Mouse (Mus musculus): Measurements from ENCODE around the gene Srsf12.

Gene Srsf12

DNA sequence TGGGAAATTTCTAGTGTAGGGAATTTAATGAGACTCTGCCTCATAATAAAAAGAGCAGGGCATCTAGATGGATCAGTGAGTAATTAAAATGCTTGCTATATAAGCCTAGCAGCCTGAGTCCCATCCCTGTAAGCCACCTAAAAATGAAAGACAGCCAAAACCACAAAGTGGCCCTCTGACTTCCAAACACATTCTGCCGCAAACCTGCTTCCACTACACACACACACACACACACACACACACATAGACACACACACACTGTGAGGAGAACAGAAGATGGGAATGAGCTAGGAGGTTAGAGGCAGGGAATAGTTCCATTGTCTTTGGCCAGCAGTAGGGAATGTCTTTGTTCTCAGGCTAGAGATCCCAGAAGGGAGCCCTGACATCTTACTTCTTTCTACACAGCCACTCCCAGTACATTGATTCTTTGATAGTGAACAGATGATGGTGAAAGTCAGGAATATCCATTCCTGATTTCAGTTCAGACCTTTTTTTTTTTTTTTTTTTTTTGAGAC, 41.0 kb downstream of the Srsf12 start:
- CTCF ChIA-PET = no interaction called here

DNA sequence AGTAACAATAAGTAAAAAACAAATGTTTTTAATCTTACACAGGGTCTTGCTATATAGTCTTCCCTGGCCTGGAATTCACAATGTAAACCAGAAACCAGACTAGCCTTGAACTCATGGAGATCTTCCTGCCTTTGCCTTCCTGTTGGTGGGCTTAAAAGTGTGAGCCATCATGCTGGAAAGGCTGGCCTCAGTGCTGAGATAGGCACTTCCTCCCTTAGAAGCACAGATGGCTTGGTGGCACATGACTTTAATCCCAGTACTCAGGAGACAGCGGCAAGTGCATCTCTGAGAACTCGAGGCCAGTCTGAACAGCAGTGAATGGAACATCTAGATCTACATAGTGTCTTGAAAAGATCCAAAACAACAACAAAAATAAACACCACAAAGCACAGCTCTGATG, 42.1 kb downstream of the Srsf12 start:
- CTCF ChIA-PET = interaction anchor here (0.5 kb wide), 1 partner anchor 142 kb away, joined by 8 read pairs; no protein-coding TSS in a partner anchor

DNA sequence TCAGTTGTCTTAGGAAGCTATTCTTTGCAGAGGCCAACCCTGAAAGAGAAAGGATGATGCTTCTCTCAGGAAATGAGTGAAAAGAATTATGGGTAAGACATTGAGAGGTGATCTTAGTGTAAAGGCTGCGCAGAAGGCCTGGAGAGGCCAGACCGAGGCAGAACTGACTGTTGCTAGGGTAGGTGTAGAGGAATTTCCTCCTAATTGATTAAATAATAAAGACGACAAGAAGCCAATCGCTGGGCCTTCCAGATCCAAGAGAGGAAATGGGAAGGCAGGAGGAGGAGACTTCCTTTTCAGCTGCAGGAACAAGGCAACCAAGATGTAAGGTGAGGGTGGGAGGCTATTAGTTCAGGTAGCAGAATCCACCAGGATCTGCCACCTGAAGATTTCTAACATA, 45.9 kb downstream of the Srsf12 start:
- CTCF ChIA-PET = no interaction called here

DNA sequence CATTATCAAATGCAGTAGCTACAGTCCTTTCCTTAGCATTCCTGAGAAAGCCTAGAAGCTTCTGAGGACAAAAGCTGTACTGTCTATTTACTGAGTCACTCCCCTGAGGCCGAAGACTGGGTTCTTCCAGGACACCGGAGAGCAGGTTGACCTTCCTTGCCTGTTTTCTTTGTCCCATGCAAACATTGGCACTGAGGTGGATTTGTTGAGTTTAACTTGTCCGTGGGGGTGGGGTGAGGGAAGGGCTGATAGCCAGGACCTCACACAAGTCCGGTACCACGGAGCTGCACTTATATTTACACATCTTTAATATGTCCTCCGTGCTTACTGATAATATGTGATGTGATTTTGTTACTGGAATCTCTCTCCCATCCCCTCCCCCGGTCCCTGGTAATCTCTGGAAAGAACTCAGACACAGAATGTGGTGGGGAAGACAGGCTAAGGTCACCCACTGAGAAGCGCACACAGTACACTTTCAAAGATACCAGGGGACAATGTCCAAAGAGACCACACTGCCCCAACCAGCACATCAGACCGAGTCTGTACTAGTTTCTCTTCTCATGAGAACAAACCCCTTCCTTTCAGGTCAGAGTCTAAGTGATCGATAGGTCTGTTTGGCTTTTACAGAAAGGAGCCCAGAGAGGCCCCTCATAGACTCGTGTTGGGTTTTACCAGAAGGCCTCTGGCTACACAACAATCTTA, 48.6 kb downstream of the Srsf12 start:
- CTCF ChIA-PET = no interaction called here

DNA sequence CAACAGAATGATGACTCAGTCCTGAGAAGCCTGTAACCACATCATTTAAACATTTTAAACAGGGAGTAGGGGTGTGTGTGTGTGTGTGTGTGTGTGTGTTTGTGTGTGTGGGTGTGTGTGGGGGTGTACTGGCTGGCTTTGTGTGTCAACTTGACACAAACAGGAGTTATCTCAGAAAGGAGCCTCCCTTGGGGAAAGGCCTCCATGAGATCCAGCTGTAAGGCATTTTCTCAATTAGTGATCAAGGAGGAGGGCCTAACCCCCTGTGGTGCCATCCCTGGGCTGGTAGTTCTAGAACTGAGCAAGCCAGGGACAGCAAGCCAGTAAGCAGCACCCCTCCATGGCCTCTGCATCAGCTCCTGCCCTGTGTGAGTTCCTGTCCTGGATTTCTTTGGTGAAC, 51.5 kb downstream of the Srsf12 start:
- CTCF ChIA-PET = interaction anchor here (0.6 to 0.8 kb wide), 2 partner anchors 15 to 972 kb away, joined by 4 to 18 read pairs; no protein-coding TSS in a partner anchor

DNA sequence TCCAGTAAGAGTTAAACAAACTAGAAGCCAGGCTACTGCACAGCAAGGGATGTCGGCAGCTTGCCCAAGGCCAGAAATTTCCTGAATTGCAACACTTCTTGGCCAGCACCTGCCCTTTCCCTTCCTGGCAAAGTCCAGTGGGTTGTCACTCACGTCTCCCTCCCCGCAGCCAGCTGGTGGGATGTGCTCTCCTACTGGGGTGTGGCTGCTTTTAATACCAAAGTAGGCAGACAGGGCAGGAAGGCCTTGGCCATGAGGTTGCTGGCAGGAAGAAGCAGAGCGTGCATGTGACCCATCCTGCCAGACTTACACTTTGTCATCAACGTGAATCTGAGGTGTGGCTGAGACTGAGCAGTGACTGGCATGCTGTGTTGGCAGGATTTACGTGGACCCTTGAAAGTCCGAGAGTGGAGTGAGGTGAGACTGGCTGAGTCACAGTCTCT, 52.5 kb downstream of the Srsf12 start:
- CTCF ChIA-PET = no interaction called here

DNA sequence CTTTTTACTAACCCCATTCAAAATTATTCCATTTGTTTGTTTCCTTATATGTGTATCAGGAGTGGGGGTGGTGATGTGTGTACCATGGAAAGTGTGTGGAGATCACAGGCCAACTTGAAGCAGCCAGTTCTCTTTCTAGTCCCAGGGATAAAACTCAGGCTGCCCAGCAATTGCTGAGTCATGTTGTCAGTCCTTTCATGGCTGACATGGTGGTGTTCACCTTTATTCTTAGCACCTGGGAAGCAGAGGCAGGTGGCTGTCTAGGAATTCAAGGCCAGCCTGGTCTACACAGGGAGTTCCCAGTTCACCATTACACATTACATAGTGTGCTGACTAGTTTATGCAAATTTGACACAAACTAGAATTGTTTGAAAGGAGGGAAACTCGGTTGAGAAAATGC, 54.1 kb downstream of the Srsf12 start:
- CTCF ChIA-PET = interaction anchor here (0.6 kb wide), 1 partner anchor 639 kb away, joined by 4 read pairs; no protein-coding TSS in a partner anchor

DNA sequence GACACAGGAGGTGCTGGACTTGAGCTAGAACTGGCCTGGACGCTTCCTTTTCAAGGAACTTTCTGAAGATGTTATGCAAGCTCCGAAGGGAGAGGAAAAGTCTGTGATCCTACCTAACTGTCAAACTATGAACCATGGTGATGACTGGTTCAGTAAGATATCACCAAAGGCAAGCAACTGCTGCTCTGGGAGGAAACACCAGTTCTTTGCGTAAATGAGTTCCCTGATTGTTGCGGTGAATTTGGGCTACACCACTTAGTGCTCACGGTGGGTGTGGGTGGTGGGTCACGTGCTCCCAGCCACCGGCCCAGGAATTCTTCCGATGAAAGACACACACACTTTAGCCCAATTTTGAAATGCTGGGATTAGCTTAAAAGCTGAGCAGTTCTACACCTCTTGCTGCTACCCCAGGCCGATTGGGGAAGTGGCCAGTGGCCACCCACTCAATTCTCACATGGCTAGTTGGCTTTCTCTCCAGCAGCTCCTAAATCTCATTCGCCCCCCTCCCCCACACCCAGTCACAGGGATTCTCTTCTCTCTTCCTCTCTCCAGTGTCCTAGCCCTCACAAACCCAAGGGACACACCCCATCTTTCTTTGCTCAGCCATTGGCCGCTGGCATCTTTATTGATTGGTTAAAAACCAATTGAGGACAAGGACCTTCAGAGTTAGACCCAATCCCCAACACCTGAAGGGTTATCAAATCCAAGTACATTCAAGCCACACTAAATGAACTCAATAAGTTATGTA, 56.4 kb downstream of the Srsf12 start:
- CTCF ChIA-PET = no interaction called here

DNA sequence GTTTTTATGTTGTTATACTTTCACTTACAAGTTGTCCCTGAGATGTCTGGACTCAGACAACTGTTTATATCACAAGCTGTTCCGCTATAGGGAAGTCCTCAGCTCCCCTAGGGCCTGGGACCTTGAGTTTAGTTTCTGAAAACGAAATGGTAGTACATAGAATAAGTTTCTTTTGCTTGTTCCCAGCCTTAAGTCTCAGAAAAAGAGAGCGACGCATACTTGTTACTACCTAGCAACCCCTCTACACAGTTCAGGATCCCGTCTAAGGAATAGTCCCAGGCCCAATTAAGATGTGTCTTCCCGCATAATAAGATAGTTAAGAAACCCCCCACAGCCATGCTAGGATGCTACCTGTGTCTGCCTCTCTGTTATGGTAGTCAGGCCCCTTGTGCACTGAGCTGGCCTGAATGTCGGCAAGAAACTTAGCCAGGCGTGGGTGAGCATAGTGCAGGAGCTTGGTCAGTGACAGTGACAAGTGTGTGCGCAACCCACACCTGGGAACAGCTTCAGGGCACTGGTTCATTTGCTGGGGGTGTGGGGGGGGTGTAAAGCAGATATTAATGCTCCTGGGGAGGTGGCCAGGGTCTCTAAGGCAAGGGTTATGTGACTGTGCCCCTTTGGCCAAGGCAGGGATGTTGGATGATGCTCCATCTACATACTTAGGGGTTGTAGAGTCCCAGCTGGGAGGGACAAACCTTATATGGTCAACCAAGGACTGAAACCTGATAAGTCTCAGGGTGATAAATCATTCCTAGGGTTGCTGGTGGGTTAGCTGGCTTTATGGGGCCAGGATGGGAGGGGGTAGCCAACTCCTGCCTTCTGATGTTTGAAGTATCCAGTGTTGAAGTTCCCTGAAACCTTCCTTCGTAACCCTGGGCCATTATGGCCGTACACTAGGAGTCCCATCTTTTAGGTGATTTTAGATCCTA, 61.9 kb downstream of the Srsf12 start:
- CTCF ChIA-PET = interaction anchor here (0.6 kb wide), 1 partner anchor 123 kb away, joined by 4 read pairs; no protein-coding TSS in a partner anchor

DNA sequence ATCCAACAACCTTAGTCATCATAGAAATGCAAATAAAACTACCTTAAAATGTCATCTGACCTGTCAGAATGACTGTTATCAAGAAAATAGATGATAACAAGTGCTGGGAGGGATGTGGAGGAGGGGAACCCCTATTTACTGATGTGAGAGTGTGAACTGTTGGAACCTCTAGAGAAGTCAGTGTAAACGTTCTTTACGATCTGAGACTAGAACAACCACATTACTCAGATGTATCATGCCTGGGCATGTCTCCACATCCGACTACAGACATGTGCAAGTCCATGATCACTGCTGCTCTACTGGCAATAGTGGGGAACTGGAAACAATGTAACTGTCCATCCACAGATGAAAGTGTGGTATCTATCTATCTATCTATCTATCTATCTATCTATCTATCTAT, 64.6 kb downstream of the Srsf12 start:
- CTCF ChIA-PET = no interaction called here

DNA sequence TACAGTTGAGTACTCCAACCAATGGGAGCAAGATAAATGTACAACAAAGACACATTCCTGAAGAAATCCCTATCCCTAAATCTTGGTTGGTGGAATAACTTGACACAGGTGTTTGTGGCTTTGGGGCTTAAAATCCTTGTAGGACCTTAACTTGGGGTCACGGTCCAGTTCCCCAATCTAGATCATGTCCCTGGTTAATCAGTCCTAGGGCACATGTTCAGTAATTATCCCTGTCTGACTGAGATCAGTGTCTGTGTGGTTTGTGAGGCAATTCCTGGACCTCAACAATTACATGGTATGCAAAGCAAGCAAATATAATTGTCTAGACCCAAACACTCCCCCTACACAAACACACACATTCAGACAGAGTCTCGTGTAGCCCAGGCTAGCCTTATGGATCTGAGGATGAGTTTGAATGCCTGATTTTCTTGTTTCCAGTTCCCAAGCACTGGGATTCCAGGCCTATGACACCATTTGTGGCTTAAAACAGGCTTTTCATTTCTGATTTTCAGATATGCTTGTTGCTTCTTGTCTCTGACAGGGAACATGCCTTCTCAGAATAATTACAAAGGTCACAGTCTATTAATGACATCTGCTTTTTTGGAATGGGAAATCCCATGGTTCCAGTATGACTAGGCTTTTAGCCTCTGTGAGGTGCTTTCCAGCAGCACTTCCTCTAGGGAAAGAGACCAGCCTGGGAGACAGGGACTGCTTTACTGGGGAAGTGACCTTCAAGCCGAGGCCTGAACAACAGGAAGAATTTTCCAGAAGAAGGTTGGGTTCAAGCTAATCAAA, 73.3 kb downstream of the Srsf12 start:
- CTCF ChIA-PET = no interaction called here
